Mouse (Mus musculus) cerebellum, adult (tissue): ENCODE measurements around the gene Ccdc136.

Experiments used
- ATAC-seq: cut with Nextera tagmentation; 2 replicates; pipeline ENCODE4 v1.9.2; 2017; ENCODE audit warnings: mild to moderate bottlenecking, moderate library complexity, mixed read lengths; ENCODE audit not compliant: insufficient number of reproducible peaks, low FRiP score, low TSS enrichment

Ccdc136 gene

DNA sequence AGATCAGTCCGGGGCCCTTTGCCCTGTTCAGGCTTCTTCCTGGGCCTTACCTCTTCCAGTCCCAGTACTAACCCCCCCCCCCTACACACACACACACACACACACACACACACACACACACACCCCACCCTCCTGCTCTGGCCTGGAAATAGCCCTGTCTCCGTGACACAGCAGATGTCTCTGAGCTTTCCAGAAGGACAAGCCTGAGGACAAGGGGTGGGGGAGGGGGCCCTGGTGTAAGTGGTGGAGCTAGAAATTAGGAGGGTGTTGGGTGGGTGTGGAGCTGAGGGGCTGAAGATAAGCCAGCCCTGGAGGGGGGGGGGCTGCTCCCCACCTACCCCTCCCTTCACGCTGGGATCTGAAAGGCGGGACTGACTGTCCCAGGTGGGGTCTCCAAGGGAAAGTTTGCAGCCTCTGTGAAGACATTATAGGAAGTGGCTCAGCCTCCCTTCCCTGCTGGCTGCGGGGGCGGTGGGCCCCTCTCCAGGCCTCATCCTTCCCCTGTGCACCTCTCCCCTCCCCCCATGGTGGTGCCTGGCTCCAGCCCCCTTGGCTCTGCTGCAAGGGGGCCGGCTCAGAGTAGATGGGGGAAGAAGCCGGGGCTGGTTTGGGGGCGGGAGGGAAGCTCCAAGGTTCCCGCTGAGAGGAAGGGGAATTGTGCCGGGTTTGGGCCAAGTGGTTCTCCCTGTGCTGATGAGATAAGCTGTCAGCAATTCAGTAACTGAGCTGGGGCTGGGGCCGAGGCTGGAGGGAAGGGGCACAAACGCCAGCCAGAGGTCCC is 39.0 kb downstream of the Ccdc136 start:
- ATAC-seq, result no peak

DNA sequence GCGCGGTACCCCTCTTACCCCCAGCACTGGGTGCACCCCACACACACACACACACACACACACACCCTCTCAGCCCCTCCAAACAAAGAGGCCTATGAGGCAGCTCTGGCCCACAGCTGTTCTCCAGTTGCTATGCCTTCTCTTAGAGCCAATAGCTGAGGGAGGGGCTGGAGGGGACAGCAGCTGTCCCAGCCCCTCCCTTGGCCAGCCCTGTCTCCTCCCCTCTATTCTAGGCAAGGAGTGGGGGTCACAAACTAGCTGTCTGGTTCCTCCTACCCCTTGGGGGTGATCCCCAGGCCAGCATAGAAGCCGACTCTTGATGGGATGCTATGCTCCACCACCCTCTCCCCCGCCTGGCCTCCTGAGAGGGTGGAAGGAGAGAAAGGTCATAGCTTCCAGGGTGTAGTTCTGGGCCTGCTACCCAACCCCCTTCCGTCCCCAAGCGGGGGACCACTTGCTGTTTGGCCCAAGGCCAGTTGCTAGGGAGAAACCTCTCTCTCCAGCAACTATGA is 39.9 kb downstream of the Ccdc136 start:
- ATAC-seq, result no peak

DNA sequence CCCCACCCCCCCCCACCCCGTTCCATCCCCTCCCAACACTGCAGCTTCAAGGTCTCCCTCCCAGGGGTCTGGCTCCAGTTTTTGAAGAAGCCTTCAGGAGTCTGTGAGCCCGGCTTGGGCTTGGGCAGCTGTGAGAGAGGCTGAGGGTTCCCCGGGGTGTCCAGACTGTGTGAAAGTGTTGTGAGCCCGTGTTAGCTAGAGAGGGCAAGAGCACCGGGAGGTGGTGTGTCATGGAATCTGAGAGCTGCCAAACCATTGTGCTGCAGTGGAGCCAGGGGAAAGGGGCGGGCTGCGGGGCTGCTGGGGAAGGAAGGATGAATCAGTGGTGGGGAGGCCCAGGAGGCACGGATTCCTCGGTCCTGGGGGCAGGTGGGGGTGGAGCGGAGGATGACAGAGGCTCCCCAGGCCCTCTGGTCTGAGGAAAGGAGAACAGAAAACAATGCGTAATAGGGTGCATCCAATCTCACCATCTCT is 40.4 kb downstream of the Ccdc136 start:
- ATAC-seq, result no peak

DNA sequence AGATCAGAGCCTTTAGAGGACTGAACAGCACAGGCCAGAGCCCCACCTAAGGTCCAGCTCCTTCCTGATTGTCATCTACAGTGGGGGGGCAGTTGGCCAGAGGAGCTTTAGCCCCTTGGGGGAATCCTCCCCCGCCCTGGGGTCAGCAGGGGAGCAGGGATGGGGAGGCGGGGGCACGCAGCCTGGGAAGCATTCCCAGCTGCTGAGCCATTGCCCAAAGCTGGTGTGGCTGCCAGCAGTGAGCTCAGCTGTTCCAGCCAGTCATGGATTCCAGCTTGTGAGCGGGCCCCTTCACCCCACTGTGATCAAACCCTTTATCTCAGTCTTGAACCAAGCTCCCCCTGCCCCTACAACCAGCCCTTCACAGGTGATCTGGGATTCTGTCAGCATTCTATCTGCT is 43.1 kb downstream of the Ccdc136 start:
- no peak for ATAC-seq

DNA sequence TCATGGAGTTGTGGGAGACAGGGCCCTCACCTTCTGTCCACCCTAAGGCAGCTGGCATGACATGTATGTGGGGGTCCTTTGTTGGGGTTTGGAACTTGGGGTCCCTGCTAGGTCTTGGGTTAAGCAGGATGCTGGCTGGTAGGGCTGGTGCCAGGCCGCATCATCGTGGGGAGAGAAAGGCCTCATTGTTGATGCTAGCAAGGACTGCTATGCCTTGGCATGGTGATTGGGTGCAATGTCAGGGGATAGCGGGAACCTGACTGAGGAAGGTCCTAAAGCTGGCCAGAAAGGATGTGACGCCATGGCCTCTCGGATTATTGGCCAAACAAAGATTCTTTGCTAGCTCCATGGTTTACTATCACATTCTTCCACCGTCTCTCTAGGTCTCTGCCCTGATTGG is 43.7 kb downstream of the Ccdc136 start:
- ATAC-seq, result no peak

DNA sequence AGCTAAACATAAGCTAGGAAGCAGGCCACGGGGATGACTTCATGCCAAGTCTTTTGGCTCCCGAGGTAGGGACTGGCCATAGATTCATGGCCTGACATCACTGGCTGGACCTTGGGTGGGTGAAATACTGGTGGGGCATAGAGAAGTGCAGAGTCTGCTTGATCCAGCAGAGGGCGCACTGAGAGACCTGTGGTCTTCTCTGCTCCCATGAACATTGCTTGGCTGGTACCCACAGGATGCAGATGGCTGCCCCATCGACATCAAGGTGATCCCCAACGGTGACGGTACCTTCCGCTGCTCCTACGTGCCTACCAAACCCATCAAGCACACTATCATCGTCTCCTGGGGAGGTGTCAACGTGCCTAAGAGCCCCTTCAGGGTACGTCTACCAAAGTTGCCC is 48.7 kb downstream of the Ccdc136 start:
- ATAC-seq, result no peak

DNA sequence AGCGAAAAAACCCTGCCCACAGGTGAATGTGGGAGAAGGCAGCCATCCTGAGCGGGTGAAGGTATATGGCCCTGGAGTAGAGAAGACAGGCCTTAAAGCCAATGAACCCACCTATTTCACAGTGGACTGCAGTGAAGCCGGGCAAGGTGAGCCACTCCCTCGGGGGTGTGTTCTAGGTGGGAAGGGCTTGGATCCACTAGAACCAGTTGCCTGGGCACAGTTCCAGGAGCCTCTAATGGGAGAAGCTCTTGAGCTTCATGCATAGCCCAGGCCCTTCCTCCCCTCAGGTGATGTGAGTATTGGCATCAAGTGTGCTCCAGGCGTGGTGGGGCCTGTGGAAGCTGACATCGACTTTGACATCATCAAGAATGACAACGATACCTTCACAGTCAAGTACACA is 49.2 kb downstream of the Ccdc136 start:
- ATAC-seq, result no peak

DNA sequence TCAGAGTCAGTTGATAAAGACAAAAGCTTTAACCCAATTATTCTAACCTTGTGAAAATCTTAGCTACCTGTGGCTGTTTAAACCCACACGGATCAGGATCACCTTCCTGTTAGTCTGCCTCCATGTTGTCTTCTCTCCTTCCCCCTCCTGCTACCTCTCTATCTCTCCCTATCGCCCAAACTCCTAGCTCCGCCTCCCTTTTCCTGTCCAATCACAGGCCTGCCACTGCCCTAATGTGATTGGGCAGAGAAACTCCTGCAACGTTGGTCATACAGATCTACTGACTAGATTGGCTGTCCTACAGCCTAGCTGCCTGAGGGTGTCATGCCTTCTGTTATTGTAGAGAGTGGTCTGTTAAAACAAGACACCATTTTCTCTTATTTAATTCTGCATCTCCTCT is 53.7 kb downstream of the Ccdc136 start:
- ATAC-seq, result no peak

DNA sequence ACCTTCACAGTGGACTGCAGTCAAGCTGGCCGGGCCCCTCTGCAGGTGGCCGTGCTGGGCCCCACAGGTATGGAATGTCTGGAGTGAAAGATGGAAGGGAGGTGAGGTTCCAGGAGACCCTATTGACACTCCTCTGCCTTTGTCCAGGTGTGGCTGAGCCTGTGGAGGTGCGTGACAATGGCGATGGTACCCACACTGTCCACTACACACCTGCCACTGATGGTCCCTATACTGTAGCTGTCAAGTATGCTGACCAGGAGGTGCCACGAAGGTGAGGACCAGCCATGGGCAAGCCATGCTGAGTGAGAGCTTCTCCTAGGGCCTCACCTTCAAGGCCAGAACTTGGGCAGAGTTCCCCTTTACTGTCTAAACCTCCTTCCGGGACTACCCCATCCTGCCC is 54.6 kb downstream of the Ccdc136 start:
- ATAC-seq, result no peak

DNA sequence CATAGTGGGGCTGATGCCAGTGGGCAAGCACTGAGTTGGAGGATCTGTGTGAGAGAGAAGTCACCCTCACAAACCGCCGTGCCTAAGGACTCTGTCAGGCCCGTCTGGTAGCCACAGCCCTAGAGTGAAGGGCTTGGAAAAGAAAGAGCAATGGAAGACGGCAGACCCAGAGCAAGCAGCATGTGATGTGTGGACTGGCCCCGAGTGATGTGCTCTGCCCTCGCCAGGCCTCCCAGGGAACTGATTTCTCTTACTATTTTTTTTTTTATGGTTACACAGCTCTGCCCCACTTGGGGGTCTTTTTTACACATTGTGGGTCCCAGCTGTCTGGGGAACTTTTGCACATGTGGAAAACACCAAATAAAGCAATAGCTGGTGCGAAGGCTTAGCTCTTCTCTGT is 65.4 kb downstream of the Ccdc136 start:
- no peak for ATAC-seq

DNA sequence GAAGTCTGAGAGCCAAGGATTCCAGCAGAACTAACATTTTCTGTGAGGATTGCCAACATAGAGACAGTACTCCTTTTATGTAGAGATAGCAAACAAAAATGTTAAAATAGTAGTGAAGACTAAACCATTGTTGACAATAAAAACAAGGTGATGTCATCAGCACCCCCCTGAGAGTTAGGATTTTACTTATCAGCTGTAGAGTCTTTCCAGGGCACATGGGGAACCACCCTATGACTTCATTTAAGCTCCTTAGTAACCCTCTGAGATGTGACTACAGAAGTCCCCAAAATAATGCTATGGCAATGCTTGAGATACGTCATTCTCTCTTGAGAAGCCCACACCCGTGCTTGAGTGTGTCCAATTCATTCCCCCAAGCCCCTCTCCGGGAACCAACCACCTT is 67.3 kb downstream of the Ccdc136 start:
- no peak for ATAC-seq

DNA sequence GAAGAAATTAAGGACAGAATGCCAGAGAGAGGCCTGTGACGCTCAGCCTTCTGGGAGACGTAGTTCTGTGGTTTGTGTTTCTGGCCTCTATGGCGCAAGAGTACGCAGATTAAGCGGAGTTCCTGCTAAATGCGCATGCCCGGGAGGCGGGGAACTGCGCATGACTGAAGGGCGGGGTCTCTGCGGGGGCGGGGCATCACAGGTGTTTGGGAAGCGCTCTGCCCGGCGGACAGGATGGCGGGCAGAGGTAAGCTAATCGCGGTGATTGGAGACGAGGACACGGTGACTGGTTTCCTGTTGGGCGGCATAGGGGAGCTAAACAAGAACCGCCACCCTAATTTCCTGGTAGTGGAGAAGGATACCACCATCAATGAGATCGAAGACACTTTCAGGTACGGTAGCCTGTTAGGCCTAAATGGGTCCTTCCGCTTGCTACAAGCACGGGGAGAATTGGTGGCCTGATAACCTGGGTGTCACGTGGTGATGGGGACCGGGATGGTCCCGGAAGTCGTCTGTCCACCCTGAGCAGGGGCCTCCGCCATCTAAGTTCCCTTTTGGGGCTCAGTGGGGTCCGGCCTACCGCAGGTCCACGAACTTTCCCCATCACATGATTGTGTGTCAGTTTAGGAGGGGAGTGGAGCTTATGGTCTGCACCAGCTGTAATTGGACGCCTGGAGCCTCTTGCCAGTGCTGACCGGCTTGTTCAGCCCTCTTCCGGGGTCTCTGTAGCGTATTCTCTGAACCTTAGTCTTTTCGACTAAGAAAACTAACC is 71.7 kb downstream of the Ccdc136 start, which contains the start of gene Atp6v1f:
Atp6v1f (plus strand) TSS at position 136 of the 772 bp plus-strand sequence.
- ATAC-seq, result peak; percentile 95

DNA sequence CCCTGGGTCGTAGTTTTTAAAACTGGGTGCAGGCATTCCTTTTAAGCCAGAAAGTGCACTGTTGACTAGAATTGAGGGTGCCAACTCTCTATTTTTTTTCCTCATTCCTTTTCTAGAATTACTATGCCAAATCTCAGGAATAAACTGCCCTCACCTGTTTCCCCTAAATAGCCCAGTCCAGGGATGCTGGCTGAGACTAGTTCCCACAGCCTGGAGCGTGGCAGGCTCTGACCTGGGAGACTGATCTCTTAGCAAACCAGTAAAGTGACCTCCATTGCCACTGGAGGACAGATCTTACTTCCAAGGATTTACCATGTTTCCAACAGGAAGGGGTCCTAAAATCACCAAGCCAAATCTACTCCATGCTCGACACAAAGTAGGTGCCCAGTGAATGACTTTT is 72.7 kb downstream of the Ccdc136 start:
- ATAC-seq, result no peak

DNA sequence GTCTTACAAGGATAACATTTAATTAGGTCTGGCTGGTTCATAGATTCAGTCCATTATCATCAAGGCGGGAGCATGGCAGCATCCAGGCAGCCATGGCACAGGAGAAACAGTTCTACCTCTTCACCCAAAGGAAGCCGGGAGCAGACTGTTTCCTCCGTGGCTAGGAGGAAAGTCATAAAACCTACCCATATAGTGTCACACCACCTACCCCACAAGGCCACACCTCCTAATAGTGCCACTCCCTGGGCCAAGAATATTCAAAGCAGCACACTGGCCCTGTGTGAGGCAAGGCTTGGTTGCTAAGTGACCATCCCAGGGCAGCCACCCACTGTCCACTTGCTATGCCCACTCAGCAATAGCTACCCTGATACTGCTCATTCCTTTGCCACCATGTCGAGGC is 75.0 kb downstream of the Ccdc136 start, which contains the start of gene Atp6v1fnb:
Atp6v1fnb (plus strand) TSS at position 301 of the 400 bp plus-strand sequence.
- no peak for ATAC-seq

DNA sequence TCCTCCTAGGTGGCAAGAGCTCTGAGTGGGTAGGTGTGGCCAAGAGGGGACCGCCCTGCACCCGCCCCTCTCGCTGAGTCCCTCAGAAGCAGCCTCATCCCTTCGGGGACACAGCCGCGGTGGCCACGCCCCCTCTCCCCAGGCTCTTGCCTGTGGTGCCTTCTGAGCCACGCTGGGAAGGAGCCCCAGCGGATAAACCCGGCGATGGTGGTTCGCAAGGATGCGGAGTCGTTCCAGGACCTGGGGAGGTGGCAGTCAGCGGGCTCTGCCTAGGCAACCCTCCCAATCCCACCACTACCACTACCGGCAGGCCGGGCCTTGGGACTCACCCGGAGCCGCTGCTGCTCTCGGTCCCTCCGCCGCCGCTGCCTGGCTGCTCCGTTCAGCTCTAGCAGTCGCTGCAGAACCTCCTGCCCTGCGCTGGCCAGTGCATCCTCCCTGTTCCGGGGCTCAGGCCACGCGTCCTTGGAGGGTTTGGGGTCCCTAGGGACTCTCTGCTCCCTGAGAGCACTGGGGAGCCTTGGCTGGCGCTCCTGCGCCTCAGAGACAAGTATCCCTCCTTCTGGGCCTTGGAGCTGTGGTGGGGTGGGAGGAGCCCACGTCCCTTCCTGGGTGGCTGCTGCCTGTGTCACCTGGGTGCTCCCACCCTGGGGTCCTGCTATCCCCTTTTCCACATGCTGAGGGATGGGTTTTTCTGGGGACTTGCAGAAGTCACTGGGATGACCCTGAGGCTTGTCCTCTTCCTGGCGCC is 78.0 kb downstream of the Ccdc136 start:
- peak; percentile 66 for ATAC-seq

DNA sequence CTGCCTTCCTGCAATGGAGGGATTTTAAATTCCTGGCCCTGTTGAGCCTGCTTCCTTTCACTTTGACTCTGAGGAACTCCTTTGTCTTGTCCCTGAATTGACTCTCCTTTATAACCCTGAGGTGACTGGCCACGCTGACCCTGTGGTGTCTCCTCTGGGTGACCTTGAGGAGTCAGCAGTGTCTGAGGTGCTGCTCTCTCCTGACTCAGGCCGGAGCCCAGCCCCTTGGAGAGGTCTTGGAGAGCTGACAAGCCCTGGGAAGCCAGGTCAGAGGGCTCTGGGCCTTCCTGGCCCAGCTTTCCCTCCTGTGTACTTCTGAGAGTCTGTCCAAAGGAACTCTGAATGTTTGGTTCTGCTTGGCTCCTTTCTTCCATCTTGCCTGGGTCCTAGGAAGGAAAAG is 78.6 kb downstream of the Ccdc136 start:
- ATAC-seq, result no peak
